Mouse (Mus musculus): ENCODE measurements at regions not wholly inside any gene's neighbourhood (a gene's known extent, or its start where the extent isn't known, plus 50 kb on each side); places are given as distances from the start of the nearest gene placed in this dataset.

DNA sequence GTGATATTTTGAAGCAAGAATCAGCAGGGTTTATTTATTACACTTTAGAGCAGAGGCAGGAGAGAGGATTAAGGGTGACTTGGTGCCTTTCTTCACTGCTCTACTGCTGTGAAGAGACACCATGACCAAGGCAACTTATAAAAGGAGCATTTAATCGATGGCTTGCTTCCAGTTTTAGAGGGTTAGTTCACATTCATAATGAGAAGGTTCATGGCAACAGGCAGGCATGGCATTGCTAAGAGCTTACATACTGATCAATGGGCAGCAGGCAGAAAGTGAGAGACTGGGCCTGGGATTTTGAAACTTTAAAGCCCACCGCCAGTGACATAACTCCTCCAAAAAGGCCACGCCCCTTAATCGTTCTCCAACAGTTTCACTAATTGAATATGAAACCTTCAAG is 89.7 kb upstream of the Frmd4a start:
- no peak for ATAC-seq (replicated peaks; ENCODE audit: poor library complexity, severe bottlenecking)

DNA sequence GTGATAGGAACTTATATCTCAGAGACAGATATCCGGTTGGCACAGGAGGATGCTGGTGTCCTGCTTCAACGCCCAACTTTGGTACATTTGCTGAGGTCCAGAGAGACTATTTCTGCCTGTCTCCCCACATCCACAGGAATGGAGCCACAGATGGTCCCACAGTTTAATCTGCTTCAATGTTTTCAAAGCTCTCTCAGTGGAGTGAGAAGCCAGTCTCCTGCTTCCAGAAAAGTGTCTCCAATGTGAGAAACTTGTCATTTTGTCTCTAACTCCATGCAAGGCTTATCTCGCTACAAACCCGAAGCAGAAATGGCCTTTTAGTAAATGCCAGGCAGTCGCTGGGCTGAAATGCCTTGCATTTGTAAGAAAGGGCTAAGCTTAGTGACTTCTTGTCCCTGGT is 86.9 kb upstream of the Frmd4a start:
- no peak for ATAC-seq (replicated peaks; ENCODE audit: poor library complexity, severe bottlenecking)

DNA sequence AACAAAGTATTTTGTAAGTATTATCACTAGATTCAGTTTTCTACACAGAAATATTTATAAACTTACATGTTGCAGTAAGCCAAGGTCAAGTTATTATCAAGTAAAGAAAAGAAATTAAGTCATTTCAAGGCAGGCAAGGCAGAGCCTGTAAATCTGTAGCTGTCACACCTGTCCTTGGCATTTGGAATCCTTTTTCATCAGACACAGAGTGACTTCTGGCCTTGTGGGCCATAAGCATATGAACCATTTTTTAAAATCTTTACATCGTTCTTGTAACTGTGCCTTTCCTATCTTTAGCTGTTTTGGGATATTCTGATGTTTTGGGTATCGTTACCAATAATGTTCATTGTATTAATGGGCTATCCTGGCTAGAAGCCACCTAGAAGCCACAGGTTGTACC is 76.7 kb upstream of the Frmd4a start:
- ATAC-seq (replicated peaks; ENCODE audit: poor library complexity, severe bottlenecking), result no peak

DNA sequence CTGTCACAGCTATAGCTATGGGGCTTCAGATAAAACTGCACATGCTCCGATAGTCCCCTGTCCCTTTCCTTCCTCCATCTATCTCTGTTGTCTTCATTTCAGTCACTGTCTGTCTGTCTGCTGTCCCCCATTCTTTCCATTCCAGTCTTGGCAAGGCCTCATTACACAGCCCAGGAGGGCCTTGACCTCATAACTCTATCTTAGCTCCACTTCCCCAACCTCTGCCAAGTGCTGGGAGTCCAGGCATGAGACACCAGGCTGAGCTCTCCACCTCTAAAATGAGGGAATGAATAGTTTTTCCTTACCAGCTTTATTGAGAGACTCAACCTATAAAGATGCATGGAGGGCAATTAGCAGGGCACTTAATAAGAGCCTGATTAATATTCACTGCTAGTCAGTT is 76.0 kb upstream of the Frmd4a start:
- no peak for ATAC-seq (replicated peaks; ENCODE audit: poor library complexity, severe bottlenecking)

DNA sequence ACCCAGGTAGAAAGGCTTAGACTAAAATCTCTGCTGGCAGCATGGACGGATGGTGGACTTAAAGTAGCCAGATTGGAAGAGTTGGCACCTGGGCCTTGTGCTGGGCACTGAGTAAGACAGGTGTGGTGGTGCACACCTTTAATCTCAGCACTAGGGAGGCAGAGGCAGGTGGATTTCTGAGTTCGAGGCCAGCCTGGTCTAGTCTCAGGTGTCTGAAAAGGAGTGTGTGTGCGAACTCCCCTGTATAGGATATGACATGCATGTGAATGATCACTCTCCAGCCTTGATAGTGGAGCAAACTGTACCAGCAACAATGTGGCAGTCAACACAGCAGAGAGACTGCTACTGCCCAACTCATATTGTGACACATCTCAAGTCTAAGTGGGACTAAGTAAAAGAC is 70.1 kb upstream of the Frmd4a start:
- no peak for ATAC-seq (replicated peaks; ENCODE audit: poor library complexity, severe bottlenecking)

DNA sequence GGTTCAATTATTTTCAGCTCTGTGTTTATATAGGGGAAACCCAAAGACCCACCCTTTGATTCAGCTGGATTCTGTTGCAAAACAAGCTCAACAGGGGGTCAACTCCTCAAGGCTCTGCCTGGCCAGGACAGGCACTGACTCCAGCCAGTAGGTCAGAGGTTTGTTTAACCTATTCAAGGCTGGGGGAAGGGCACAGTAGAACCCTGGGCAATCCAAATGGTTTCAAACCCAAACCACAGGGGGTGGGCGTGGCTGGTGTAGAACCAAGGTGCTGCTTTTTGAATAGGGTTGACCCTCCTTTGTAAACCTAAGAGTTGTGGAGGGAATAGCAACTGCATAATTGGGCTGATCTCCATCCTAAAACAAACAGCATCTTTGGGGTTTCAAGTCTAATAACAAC is 69.2 kb upstream of the Frmd4a start:
- ATAC-seq (replicated peaks; ENCODE audit: poor library complexity, severe bottlenecking), result no peak

DNA sequence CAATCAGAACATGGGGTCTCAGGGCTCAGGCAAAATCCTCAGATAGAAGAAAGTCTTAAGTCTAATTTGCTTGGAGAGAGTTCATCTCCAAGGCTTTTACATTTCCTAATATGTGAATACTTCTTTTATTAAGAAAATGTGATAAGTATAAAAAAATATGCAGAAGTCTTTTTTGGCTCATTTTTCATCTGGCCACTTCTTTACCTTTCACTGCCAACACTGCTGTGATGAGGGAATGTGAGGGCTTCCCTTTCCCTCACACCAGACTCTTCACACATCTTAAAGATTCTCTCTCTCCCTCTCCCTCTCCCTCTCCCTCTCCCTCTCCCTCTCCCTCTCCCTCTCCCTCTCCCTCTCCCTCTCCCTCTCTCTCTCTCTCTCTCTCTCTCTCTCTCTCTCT is 60.0 kb upstream of the Frmd4a start:
- no peak for ATAC-seq (replicated peaks; ENCODE audit: poor library complexity, severe bottlenecking)

DNA sequence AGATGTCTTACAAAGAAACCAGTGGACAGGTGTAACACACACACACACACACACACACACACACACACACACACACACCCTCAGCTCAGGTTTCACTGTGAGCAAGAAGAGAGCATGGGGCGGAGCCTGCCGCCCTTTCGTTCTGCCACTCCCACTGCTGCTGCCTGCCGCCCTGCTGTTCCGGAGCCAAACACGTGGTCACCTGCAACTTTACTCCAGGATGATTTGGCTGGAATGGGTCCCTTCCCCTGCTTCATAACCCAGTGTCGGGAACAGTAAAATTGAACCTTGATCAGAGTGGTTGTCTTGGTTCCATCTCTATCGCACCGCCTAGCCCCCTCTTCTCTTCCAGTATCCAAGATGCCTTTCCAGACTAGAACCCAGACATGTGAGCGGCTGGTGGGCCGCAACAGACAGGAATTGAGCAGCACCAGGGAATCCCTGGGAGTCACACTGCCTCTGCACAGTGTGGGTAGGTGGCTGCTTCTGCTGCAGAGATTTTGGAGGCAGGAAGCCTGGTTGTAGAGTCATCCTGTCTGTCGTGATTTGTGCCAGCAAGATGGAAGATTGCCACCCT is 59.4 kb upstream of the Frmd4a start:
- ATAC-seq (replicated peaks; ENCODE audit: poor library complexity, severe bottlenecking), result no peak

DNA sequence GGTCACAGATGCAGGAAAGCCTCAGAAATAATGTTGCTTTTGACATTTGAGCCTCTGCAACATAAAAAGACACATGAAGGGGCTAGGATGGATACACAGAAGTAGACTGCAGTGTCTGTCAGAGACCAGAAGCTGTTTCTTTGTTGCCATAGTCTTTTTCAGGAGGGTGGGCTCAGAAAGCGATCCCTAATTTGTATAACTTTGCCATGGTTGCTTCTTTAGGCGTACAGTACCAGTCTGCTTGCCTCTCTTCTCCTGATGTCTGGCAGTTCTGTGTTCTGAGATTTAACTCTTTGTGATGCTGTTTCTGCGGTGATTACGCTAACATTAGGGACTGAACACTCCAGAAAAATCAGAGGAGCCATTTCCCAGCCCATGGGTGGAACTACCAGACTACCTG is 58.8 kb upstream of the Frmd4a start:
- ATAC-seq (replicated peaks; ENCODE audit: poor library complexity, severe bottlenecking), result no peak

DNA sequence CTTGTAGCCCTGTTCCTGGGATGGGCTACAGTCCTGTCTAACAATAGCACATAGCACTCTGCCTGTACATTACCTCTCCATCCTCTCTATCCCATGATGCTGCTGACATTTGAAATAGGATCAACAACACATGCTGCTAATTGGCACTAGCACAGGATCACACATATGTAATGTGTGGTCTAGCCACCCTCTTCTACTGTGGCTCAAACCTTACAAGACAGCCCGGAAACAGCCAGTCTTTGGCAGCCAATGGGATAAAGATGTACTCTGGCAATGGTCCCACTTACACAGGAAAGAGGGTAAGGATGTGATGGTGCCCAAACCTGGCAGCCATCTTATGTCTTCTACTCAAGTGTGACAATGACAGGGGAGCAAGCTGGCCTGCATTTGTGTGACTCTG is 58.3 kb upstream of the Frmd4a start:
- ATAC-seq (replicated peaks; ENCODE audit: poor library complexity, severe bottlenecking), result no peak

DNA sequence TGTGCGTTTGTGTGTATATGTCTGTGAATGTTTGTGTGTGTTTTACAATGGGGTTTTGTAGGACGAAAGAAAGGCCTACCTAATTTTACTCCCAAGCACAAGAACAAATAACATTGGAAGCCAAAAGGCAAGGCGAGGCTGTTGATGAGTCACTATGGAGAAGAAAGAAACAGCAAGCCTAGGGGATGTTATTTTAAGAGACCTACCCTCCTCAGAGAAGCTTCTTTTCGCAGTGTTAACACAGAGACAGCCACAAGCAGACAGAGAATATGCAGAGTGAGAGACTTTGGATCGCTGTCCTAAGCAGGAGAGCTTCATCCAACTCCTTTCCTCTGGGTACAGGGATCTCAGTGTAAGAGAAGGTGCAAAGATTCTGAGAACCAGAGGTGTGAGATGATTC is 57.3 kb upstream of the Frmd4a start:
- no peak for ATAC-seq (replicated peaks; ENCODE audit: poor library complexity, severe bottlenecking)

DNA sequence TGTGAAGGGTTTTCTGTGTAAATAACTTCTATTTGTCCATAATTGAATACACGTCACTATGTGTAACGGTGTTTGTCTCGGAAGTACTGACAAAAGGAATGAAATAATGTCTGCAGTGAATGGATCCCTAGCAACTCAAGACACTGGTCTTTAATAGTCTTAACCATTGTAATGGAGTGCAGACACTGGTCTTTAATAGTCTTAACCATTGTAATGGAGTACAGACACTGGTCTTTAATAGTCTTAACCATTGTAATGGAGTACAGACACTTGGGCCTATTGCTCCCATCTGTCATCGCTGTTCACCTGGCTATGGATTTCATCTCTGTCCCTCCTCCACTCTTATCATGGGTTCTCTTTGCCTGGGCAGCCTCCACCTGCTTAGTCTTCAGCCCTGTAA is 53.2 kb upstream of the Frmd4a start:
- peak; percentile 100 for ATAC-seq (replicated peaks; ENCODE audit: poor library complexity, severe bottlenecking)
